Mouse (Mus musculus): ENCODE measurements at regions not wholly inside any gene's neighbourhood (a gene's known extent, or its start where the extent isn't known, plus 50 kb on each side); places are given as distances from the start of the nearest gene placed in this dataset.

GRCm38 (mm10) chr17:51937707-51938106 lies 104.6 kb upstream of the Satb1 start:
- 90% methylated on average over 5 of the region's 5 CpGs for WGBS
- ATAC-seq (ENCODE audit: low FRiP score) (no peak), DNase-seq (ENCODE audit: low spot score) (no peak)
- no peaks in the 10 kb centered on the region for H3K9me3 ChIP-seq (ENCODE audit: low read length)
- no peak overlapping the region for H3K4me3 ChIP-seq (ENCODE audit: low read depth, low read length)
- H3K27me3 ChIP-seq (ENCODE audit: insufficient read depth, low read length) = no peaks in the 10 kb centered on the region
- no peak overlapping the region for H3K27ac ChIP-seq (ENCODE audit: low read depth, low read length)
- no peak overlapping the region for H3K9ac ChIP-seq (replicated peaks; ENCODE audit: low read length, poor library complexity, severe bottlenecking)
- H3K4me1 ChIP-seq (ENCODE audit: insufficient read depth, low read length) = no peaks in the 10 kb centered on the region
- no peak overlapping the region for H3K4me2 ChIP-seq (ENCODE audit: low read depth, low read length, poor library complexity, severe bottlenecking)
- TF ChIP-seq CTCF (IDR thresholded peaks at IDR 0.05) = no peak
- H3K36me3 ChIP-seq (ENCODE audit: insufficient read depth, low read length) = no peaks in the 10 kb centered on the region

- Histone ChIP-seq H3K4me2 (ENCODE audit: low read depth, low read length, poor library complexity, severe bottlenecking) (no peak overlapping the region), H3K4me1 (ENCODE audit: insufficient read depth, low read length) (no peaks in the 10 kb centered on the region), H3K9ac (replicated peaks; ENCODE audit: low read length, poor library complexity, severe bottlenecking) (no peak overlapping the region), H3K27me3 (ENCODE audit: insufficient read depth, low read length) (no peaks in the 10 kb centered on the region), H3K4me3 (ENCODE audit: low read depth, low read length) (no peak overlapping the region), H3K27ac (ENCODE audit: low read depth, low read length) (no peak overlapping the region), H3K9me3 (ENCODE audit: low read length) (no peaks in the 10 kb centered on the region), H3K36me3 (ENCODE audit: insufficient read depth, low read length) (no peaks in the 10 kb centered on the region)
- no peak for TF ChIP-seq CTCF (IDR thresholded peaks at IDR 0.05)
- WGBS = 87% methylated on average over 5 of the region's 5 CpGs
- DNase-seq (ENCODE audit: low spot score) (no peak), ATAC-seq (ENCODE audit: low FRiP score) (no peak)
Measured at GRCm38 (mm10) chr17:51936071-51936470, 103.0 kb upstream of the Satb1 start.

- Histone ChIP-seq H3K4me2 (ENCODE audit: low read depth, low read length, poor library complexity, severe bottlenecking) (no peak overlapping the region), H3K9ac (replicated peaks; ENCODE audit: low read length, poor library complexity, severe bottlenecking) (no peak overlapping the region), H3K27me3 (ENCODE audit: insufficient read depth, low read length) (no peaks in the 10 kb centered on the region), H3K9me3 (ENCODE audit: low read length) (no peaks in the 10 kb centered on the region), H3K4me1 (ENCODE audit: insufficient read depth, low read length) (no peaks in the 10 kb centered on the region), H3K4me3 (ENCODE audit: low read depth, low read length) (no peak overlapping the region), H3K27ac (ENCODE audit: low read depth, low read length) (no peak overlapping the region), H3K36me3 (ENCODE audit: insufficient read depth, low read length) (no peaks in the 10 kb centered on the region)
- no peak for ATAC-seq (ENCODE audit: low FRiP score)
- no peak for DNase-seq (ENCODE audit: low spot score)
- no peak for TF ChIP-seq CTCF (IDR thresholded peaks at IDR 0.05)
- 91% methylated on average over 3 of the region's 3 CpGs for WGBS
Measured at GRCm38 (mm10) chr17:51926392-51926791, 93.3 kb upstream of the Satb1 start.

DNA sequence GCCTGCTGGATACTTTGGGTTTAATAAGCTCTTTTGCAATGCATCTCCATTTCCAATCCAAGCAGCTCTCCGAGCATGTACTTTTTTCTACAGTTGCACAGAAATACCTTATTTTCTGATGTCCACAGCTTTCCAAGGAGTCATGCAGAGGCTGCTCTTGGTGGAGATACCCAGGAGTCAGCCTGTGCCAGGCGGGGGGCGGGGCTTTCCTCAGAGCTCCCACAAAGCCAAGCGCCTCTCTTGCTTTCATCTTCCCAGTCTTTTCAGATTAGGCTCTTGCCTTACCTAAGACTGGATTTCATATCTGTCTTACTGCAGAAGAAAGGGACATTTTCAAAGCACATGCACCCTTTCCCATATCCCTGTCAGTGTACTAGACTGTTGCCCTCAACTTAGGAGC lies 73.9 kb upstream of the Satb1 start:
- H3K9ac ChIP-seq (replicated peaks; ENCODE audit: low read length, poor library complexity, severe bottlenecking) = no peak overlapping the region
- ATAC-seq (ENCODE audit: low FRiP score) = no peak

DNA sequence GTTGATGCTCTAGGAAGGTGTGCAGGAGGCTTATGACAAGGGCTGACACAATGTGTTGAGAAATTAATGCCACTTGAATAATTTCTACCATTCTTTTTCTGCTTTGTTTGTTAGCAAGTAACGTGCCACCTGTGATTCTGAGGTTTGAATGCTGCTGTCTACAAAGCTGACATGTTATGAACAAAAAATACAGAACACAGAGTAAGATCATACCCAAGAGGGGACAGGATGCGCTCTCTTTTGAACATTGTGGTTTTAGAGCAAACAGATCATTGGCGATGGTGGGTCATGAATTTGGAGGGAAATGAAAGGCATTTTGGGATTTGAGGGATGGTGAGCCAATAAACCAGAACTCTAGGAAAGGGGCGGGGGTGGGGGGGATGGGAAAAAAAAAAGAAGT lies 73.3 kb upstream of the Satb1 start:
- DNase-seq (ENCODE audit: low spot score) (no peak), ATAC-seq (ENCODE audit: low FRiP score) (no peak)
- Histone ChIP-seq H3K4me3 (ENCODE audit: low read depth, low read length) (no peak overlapping the region), H3K9me3 (ENCODE audit: low read length) (no peaks in the 10 kb centered on the region), H3K27ac (ENCODE audit: low read depth, low read length) (no peak overlapping the region), H3K4me2 (ENCODE audit: low read depth, low read length, poor library complexity, severe bottlenecking) (no peak overlapping the region), H3K9ac (replicated peaks; ENCODE audit: low read length, poor library complexity, severe bottlenecking) (no peak overlapping the region), H3K27me3 (ENCODE audit: insufficient read depth, low read length) (no peaks in the 10 kb centered on the region), H3K4me1 (ENCODE audit: insufficient read depth, low read length) (no peaks in the 10 kb centered on the region), H3K36me3 (ENCODE audit: insufficient read depth, low read length) (no peaks in the 10 kb centered on the region)
- 82% methylated on average over 4 of the region's 4 CpGs for WGBS
- TF ChIP-seq CTCF (IDR thresholded peaks at IDR 0.05) = no peak

More for the DNA sequence above, 73.9 kb upstream of the Satb1 start:
- Histone ChIP-seq H3K4me2 (ENCODE audit: low read depth, low read length, poor library complexity, severe bottlenecking) (no peak overlapping the region), H3K4me3 (ENCODE audit: low read depth, low read length) (no peak overlapping the region), H3K27me3 (ENCODE audit: insufficient read depth, low read length) (no peaks in the 10 kb centered on the region), H3K9me3 (ENCODE audit: low read length) (no peaks in the 10 kb centered on the region), H3K4me1 (ENCODE audit: insufficient read depth, low read length) (no peaks in the 10 kb centered on the region), H3K36me3 (ENCODE audit: insufficient read depth, low read length) (no peaks in the 10 kb centered on the region), H3K27ac (ENCODE audit: low read depth, low read length) (no peak overlapping the region)
- TF ChIP-seq CTCF (IDR thresholded peaks at IDR 0.05) = no peak
- 71% methylated on average over 4 of the region's 4 CpGs for WGBS
- DNase-seq (ENCODE audit: low spot score) = no peak

DNA sequence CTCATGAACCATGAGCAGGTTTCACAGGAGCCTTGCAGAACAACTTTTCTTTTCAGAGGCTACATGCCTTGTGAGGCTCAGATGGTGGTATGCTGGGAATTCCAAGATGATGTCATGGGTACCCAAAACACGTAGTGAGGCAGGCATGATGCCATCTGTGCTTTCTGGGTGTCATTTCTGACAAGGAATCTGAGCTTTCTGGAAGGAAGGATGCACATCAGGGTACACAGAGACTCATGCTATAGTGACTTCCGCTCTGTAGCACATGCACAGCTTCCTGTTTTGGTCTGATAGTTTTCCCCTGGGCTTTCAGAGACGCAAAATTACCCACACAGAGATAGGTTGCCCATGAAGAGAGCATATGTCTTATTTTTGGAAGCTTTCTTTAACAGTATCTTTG lies 70.8 kb upstream of the Satb1 start:
- Histone ChIP-seq H3K27ac (ENCODE audit: low read depth, low read length) (no peak overlapping the region), H3K9me3 (ENCODE audit: low read length) (no peaks in the 10 kb centered on the region), H3K36me3 (ENCODE audit: insufficient read depth, low read length) (no peaks in the 10 kb centered on the region), H3K27me3 (ENCODE audit: insufficient read depth, low read length) (no peaks in the 10 kb centered on the region), H3K4me3 (ENCODE audit: low read depth, low read length) (no peak overlapping the region), H3K9ac (replicated peaks; ENCODE audit: low read length, poor library complexity, severe bottlenecking) (no peak overlapping the region), H3K4me1 (ENCODE audit: insufficient read depth, low read length) (no peaks in the 10 kb centered on the region), H3K4me2 (ENCODE audit: low read depth, low read length, poor library complexity, severe bottlenecking) (no peak overlapping the region)
- ATAC-seq (ENCODE audit: low FRiP score) (no peak), DNase-seq (ENCODE audit: low spot score) (no peak)
- TF ChIP-seq CTCF (IDR thresholded peaks at IDR 0.05) = no peak
- whole genome bisulfite sequencing = 81% methylated on average over 3 of the region's 3 CpGs

Data from midbrain, postnatal 0 days (tissue).